Mouse (Mus musculus) urinary bladder, adult 2 months (tissue): Measurements from ENCODE around the gene Lrmda. TPM values are rescaled to one million over a fixed set of nuclear protein-coding genes. Genes with fewer than 3 reads are reported as not detected.

Experiments used
- DNase-seq: peaks from one replicate; pipeline ENCODE4 v3.0.0; 2022; ENCODE audit warnings: low spot score
- polyA plus RNA-seq: library from polyadenylated mRNA; depleted of rRNA; stranded (reverse); fragments of >200 nt; gene quantifications from 2 replicates; pipeline ENCODE4 v1.2.3, GENCODE M21; 2012; rRNA removed

Gene Lrmda
- polyA plus RNA-seq = 0.74 and 1.3 TPM in 2 replicates

DNA sequence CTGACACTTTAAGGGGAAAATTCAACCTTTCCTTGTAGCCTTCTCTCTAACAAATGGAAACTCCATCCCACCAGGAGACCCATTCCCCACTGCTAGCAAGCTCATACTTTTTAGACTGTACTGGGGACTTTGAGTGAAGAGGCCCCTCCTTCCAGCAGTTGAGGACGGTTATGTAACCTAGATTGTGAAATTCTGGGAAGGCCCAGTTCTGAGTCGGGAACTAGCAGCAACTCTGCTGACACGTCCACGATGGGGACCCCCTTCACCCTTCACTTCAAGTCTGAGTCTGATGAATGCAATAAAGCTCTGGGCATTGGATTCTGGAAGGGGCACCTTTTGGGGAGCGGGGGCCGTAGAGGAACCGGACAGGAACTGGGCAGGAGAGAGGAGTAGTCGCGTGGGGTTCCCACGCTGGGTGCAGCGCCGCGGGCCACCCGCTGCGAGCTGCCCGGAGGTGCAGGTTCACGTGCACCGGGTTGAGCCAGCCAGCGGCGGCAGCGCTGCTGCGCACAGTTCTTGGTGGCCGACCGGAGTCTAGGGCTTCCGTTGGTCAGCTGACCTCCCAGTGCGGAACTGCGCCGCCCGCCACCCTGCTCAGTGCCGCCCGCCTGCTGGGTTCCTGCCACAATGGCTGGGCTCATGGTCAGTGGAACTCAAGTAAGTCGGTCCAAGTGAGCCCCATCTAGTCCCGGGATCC, at the start of gene Lrmda:
Lrmda (plus strand) TSS at position 461 of the 697 bp plus-strand sequence.
- peak; percentile 63 for DNase-seq

DNA sequence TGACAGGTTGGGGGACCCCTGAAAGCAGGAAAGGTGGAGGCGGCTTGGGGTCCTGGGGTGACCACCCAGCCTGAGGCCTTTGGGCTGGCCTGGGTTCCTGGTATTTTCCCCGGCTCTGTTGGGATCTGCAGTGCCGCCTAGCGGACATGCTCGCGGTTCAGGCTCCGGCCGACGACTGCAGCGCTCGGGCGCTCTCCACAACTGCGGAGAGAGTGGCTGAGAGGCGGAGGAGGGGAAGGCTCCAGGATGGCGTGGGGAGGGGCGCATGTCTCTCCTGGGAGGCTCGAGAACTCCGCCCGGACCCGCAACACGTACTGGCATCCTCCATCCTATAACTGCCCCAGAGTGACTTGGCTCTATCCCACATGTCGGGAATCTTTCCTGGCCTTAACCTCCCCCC, 38.0 kb upstream of the Lrmda start:
- peak; percentile 66 for DNase-seq

DNA sequence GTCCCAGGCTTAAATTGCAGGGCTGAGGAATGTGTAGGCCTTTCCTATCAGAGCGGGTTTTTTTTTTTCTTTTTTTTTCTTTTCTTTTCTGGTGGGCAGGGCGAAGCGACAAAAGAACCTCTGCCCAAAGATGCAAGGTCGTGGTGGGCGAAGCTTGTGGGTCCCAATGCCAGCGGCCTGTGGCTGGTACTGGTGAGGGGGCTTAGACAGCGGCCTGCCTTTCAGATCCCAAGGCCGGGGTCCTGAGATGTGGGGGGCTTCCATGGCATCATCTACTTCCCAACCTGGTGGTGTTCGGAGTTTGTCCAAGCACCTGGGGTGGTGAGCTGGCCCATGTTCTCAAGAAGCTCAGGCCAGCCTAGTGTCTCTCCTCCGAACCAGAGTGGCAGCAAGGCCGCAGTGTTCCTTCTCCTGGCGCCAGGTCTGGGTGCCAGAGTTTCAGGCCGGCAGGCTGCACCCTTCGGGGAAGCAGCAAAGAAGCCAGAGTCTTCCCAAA, 37.4 kb upstream of the Lrmda start:
- no peak for DNase-seq

DNA sequence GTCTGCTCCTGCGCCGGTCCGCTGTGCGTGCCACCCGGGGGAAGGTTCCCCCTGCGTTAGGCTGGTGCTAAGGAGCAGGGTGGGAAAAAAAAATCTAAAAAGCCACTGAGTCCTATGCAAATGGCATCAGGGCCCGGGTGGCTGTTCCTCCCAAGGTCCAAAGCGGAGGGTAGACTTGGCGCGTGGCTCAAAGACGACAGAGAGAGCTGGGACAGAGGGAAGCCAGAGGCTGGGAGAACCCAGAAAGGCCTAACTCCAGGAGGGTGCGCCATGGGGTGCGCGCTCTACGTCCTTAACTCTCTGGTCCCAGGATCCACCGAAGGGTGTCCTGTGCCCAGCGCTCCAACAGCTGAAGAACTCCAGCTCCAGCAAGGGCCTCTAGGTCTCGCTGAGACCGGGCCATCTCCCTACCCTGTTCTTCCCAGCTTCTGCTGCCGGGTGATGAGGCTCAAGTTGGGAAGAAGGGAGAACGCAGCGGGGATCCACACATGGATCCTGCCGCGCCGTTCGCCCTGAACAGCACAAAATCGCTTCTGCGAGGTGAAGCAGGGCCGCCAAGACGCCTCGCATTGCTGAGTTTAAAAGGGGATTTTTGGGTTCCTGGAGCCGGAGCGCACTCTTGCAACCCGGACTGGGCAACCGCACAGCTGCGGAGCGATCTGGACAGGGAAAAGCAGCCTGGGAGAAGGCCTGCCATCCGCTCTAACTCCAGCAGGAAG, 36.8 kb upstream of the Lrmda start:
- peak; percentile 40 for DNase-seq

DNA sequence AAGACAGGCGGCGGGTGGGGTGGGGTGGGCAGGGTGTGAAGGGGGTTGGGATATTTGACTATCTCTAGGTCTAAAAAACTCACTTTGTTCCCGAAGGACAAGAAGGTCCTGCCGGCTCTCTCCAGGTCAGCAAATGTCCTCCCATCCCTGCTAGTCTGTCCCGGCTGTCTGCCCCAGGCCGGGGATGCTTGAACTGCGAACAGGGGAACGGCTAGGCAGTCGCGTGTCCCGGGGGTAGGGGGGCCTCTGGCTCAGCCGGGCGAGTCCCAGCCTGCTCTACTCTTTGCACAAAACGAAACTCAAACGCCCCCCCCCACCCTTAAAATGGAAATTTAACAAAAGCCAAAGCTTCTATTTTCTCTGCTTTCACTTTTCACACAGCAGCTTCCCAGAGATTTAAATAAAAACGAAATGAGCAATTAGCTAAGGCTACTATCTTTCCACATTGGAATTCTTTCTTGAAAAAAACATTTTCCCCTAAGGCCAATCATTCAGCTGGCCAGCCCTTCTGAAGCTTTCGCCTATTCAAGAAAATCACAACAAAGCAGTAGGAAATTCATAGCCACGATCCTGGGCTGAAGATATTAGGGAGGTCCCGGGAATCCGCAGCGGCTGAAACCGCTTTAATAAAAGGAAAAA, 36.1 kb upstream of the Lrmda start:
- DNase-seq = peak; percentile 33

DNA sequence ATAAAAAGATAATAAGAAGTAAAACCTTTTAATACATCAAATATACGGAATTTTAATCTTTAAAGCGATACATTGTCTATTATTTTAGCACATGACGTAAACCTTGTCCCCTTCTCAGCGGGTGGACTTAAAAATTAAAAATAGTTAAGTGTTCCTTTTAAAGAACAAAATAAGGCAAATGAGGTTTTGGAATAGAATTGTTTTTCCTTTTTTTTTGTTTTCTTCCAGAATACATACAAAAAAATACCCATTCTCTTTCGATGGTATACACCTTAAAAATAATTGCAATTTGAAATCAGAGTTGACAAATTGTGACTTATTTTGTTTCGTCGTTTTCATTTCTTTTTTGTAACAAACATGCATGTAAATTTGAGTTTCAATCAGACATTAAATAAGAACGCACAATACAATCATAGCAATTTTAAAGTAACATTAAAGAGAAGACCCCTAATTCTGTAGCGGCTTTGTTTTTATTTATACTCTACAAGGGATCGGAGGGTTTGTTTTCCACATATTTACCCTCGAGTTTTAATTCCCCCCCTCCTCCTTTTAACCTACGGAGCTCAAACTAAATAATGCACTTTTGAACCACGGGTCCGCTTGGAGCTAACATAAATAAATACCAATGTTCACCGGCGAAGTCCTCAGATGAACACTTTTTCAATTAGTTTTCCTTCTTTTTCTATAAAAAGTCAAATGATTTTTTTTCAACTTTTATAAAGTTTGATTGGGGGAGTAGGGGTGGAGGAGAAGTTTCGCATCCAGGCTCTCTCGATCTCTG, 35.4 kb upstream of the Lrmda start:
- DNase-seq = no peak

DNA sequence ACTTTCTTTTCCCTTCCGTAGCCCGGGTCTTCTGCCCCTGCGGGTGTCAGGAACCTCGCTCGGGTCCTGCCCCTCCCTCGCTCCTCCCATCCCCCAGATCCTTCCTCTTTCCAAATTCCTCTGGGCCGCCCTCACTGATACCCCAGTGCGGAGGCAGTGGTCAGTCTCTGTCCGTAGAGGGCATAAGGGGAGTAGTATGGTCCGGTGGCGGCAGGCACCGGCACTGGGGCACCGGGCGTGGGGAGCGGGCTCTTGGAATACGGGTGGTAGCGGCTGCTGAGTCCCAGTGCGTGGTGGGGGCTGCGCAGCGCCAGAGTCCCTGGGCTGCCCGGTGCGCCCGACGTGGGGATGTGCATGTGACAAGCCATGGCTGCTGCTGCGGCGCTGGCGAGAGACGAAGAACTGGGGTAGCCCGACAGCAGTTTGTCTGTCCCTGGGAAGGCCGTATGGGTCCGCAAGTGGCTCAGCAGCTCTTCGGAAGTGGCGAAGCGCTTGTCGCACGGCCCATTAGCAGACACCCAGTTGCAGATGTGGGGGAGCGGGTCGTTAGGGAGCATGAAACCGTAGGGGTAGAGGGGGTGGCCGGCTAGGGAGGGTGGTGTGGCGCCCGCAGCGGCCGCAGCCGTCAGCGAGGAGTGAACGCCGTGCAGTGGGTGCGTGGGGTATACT, 34.6 kb upstream of the Lrmda start:
- peak; percentile 48 for DNase-seq

DNA sequence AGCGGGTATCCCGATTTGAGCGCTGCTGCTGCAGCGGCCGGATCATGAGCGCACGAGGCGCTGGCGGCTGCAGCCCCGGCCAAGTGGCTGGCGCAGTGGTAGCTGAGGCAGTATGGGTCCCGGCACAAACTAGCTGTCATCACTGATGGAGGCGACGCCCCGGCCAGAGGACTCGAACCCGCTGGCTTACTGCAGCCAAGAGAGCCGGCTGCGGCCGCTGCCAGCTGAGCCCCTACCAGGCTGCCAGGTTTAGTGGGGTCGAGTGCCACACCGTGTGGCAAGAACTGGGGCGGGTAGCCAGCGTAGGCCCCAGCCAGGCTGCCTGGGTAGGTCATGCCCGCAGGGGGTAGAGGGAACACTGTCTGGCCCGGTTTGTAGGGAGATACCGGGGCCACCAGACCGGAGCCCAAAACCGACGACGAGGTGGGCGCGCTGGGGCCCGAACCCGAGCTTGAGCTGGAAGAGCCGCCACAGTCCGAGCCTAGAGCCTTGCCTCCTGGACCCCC, 34.0 kb upstream of the Lrmda start:
- DNase-seq = peak; percentile 48

DNA sequence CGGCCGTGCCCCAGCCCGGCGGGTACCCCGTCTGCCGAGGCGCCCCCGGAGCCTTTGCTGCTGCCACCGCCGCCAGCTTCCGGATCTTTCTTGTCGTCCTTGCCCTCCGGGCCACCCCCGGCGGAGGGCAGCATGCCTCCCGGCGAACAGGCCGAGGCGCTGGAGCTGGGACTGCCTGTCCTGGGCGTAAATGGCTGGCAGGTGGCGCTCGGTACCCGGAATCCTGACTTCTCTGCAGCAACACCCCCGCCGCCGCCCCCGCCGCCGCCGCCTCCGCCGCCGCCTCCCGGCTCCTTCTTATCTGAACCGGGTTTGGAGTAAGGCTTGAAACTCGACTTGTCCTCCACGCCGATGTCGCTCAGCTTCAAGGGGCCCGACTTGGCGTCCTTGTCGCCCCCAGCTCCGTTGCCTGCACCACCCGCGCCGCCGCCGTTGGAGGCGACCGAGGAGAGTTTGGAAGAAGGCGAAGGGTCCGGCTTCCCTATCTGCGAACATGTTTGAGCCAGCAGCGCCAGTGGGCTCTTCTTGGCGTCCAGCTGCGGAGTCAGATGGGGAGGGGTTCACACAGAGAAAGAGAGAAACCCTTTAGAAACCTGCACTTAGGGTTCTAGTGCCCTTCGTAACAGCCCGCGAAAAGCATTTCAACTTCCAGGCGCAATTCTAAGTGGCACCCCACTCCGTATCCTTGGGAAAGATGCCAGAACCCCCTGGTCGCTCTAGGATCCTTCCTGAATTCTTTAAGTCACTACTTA, 33.4 kb upstream of the Lrmda start:
- DNase-seq = peak; percentile 78

DNA sequence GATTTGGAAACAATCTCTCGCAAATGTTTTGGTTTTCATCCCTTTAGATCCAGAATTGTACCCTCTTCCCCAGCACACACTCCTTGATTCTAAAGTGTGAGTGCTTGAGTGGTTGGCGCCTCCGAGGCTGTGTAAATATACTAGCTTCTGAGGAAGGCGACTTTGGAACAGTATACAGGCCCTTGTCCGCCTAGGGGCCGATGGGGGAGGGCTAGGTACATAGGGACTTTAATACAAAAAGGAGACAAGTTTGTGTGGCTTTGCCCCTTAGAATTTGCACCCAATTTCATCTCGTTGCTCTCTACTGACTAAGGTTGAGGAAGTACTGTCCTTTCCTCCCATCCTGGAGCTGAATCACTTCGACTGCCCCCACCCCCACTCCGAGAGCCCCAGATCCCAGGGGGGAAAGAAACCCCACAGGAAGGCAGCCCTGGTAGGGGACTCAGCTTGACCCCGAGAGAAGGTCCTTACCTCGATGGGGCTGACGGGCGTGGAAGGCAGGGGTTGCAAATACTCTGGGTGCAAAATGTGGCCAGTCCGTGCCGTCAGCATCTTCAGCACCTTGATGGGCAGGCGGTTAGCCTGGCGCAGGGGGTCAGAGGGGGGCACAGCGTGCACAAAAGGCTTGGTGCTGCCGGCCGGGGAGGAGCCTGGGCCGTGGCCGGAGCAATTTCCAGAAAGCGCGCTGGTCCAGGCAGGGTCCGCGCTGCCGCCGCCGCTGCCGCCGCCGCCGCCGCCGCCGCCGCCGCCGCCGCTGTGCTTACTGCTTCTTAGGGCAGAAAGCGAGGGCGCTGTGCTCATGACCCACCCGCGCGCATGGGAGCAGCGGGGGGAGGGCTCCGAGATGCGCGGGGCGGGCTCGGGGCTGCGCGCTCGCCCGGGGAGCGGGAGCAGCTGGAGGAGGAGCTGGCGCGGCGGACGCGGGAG, 32.5 kb upstream of the Lrmda start:
- DNase-seq = peak; percentile 54

DNA sequence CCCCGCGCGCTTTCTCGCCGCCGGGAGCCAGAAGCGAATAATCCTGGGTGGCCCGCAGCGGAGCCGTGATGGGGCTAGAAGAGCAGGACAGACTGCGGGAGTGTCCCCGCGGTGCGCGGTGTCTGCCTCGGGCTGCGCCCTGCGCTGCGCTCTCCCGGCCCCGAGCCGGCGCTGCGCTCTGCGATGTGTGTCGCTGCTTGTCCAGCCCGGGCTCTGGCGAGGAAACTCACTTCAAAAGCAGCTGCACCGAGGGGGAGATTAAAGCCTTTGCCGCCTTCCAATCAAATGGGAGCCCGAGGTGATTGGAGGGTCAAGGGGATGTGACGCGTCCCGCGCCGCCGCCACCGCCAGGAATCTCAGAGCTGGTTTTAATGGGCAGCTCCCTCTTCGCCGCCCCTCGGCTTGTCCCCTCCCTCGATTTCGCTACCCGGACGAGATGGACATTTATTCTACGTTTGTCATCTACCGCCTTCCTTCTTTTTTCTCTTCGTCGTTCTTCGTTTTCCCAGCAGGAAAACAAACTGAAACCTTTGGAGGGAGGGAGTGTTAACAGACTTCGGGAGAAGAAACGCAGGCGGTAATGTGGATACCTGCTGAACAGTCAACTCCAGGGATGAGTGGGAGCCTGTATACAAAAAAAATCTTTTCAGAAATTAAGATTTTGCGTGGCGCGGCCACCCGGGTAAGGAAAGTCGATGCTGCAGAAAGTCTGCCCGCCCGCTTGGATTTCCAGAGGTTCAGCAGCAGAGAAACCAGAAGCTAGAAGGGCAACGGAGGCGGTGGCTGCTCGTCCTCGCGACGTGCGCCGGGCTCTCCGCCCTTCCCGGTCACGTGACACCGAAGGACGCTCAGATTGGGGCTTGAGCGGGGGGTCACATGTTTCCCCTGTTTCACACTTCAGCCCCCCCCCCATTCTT, 31.6 kb upstream of the Lrmda start:
- DNase-seq = peak; percentile 93

DNA sequence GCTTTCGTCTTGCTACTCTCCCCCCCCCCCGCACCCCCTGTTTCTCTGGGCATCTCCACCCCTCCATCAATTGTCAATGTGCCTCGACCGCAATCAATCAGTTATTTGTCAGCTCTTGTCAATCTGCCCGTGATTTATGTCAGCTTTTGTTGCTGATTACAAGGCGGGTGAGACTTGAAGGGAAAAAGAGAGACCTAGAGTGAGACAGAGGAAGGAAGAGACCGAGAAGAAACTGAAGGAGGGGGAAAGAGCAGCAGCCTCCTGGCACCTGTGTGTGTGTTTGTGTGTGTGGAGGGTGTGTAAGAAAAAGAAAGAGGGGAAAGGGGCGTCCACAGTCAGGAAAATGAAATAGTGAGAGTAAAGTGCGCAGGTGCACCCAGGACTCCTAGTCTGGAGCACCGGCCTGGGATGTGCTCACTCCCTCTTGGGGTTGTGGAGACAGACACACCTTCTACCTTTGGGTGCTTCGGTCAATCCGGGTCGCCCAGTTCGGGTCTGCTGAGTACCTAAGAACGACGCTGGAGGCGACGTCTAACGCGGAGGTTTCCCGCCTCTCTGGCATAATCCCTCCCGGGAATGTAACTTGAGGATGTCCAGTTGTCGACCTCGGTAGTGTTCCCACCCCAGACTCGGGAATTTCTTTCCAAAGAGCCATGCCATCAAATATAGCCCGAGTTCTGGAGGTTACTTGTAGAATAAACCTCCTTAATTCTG, 30.8 kb upstream of the Lrmda start:
- peak; percentile 45 for DNase-seq

DNA sequence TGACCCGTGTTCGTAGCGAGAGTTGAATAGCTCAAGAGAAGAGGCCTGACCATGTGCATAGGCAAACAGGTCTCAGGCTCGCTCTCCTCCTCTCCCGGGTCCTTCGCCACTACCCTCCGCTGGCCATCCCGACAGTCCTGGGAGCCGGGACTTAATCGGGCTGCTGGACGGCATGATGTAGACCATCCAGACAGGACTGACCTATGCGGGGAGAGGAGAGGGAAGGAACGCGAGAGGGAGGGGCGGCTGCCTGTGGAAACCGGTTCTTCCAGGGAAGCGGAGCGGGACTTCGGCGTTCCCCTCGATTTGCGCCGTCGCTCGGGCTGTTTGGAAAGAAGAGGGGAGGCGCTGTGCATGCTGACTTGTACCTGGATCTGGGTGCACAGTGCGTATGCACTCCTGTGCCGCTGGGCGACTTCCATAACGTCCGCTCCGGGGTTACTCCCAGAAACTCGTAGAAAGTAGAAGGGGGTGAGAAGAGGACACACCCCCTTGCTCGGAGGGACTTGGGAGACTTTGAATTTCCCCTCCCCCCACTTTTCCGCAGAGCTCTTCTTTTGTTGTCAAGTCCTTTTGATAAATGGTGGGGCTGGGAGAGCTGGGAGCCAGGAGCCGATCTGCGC, 30.1 kb upstream of the Lrmda start, which contains the start of gene Zfp503:
Zfp503 (minus strand) TSS at position 311 of the 623 bp plus-strand sequence.
- DNase-seq = peak; percentile 72

DNA sequence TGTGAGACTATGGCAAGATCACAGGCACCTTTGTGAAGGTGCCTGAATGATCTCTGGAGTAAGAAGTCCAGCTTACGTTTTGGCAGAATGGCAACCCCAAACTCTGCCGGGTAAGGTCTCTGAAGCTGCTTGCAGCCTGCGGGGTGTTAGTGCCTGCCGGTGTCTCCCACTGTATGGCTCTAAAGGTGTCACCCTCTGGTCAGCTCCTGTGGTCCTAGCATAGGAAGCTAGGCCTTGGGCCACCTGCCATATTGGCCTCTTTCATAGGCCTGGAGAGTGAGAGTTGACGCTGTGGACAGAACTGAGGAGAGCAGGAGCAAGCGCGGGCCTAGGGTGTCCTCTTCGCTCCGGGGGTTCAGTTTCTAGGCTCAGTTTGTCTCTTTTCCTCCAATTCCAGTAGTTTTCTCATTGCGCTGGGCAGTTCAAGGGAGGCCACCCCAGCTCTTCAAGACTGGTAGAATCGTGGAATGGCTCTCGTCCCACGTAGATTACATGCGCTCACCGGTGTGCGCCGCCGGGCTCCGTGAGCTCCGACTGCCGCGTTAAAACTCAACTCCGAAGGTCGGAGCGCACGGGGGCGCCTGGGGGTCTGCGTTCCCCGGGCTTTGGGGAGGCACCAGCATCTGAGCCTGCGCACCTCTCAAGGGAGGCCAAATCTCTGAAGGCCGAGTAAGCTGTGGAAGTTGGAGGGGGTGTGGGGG, 29.0 kb upstream of the Lrmda start:
- peak; percentile 33 for DNase-seq

DNA sequence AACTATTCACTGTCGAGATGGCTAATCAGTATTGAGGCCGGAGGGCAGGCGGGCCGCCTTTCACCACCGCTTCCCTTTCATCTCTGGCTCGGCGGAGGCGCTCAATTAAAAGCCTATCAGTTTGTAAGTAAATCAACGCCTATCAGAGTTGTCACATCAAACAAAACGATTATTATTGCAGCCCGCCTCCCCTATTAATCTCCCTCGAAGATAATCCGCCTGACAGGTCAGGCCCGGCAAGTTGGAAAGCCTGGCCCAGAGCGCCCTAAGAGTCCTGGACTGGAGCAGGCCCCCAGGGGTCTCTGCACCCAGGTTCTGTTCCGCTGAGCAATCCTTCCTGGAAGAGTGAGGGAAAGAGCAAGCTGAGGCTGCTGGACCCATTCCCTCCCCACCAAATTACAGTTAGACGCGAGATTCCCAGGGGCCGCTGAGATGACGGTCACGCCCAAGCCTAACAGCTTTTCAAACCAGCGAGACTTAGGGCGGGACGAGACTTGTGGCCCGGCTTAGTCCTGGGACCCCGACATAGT, 28.2 kb upstream of the Lrmda start:
- DNase-seq = peak; percentile 41

DNA sequence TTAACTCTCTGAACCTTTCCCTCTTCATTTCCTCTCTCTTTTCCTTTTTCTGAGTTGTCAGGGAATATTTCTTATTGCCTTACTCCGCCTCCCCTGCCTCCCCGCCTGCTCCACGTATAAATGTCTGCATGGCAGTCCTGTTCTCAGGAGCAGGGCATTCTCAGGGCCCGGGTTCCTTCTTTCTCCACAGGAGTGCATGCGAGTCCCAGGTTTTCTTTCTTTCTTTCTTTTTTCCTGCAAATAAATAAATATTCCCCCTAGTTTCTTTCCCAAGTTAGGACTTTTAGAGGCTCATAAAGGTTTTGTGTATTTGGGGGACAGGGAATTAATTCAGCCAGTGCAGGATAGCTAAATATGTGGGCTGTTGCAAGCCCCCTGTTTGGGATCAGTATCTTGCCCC, 27.7 kb upstream of the Lrmda start:
- DNase-seq = no peak
